Mouse (Mus musculus): ENCODE data around the gene Tbx6. TPM values are rescaled to one million over a fixed set of nuclear protein-coding genes. Genes with fewer than 3 reads are reported as not detected.
"Not testable (repeated sequence)": the region's sequence is repeated elsewhere in the genome, so short reads cannot be mapped to it uniquely, and the experiment has no call there.

The Tbx6 gene
- polyA plus RNA-seq, 1 experiment, result 2.2 TPM

DNA sequence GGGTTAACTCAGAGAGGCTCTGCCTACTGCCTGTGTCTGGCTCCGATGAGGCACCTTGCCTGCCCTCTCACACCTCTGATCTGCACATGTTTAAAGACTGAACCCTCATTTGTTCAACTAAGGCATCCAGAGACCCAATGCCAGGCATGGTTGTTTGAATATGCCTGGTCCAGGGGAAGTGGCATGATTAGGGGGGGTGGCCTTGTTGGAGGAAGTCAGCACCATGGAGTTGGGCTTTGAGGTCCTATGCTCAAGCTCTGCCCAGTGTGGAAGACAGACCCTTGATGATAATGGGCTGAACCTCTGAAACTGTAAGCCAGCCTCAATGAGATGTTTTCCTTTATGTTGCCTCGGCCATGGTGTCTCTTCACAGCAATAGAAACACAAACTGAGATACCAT is 7.9 kb upstream of the Tbx6 start:
- no peak overlapping the region for H3K27ac ChIP-seq (ENCODE audit: insufficient read depth, low read length)
- 78% methylated on average over 2 of the region's 2 CpGs for WGBS
- TF ChIP-seq CTCF (IDR thresholded peaks at IDR 0.05; ENCODE audit: borderline replicate concordance, insufficient read depth, low read depth, low read length), result no peak
- no peak for TF ChIP-seq POLR2A (IDR thresholded peaks at IDR 0.05; ENCODE audit: borderline replicate concordance, insufficient read depth, low read length)
- DNase-seq, result no peak
- H3K27me3 ChIP-seq (ENCODE audit: control insufficient read depth, insufficient read depth, low read length), result no peaks in the 10 kb centered on the region
- no peak overlapping the region for H3K4me3 ChIP-seq (replicated peaks; ENCODE audit: insufficient read depth, low read depth, low read length)
- peaks cover 17% of the 10 kb centered on the region for H3K4me1 ChIP-seq (ENCODE audit: control insufficient read depth, insufficient read depth, low read length)

GRCm38 (mm10) chr7:126774463-126774862 is 6.8 kb upstream of the Tbx6 start:
- Histone ChIP-seq H3K27me3 (ENCODE audit: control insufficient read depth, insufficient read depth, low read length) (no peaks in the 10 kb centered on the region), H3K4me3 (replicated peaks; ENCODE audit: insufficient read depth, low read depth, low read length) (no peak overlapping the region), H3K4me1 (ENCODE audit: control insufficient read depth, insufficient read depth, low read length) (peaks cover 17% of the 10 kb centered on the region), H3K27ac (ENCODE audit: insufficient read depth, low read length) (no peak overlapping the region)
- WGBS, result 83% methylated on average over 2 of the region's 2 CpGs
- no peak for TF ChIP-seq POLR2A (IDR thresholded peaks at IDR 0.05; ENCODE audit: borderline replicate concordance, insufficient read depth, low read length)
- TF ChIP-seq CTCF (IDR thresholded peaks at IDR 0.05; ENCODE audit: borderline replicate concordance, insufficient read depth, low read depth, low read length), result no peak
- no peak for DNase-seq

GRCm38 (mm10) chr7:126775185-126775977 is 5.9 kb upstream of the Tbx6 start:
- no peak for DNase-seq
- 0 out of 2 replicates have a peak overlapping the region, but pooled peaks have one; percentile 87 for H3K27ac ChIP-seq (ENCODE audit: insufficient read depth, low read length)
- H3K4me3 ChIP-seq (replicated peaks; ENCODE audit: insufficient read depth, low read depth, low read length), result peak overlapping the region; percentile 77
- TF ChIP-seq CTCF (IDR thresholded peaks at IDR 0.05; ENCODE audit: borderline replicate concordance, insufficient read depth, low read depth, low read length), result no peak; the same call in 1 of the 2 replicates
- 77% methylated on average over 10 of the region's 10 CpGs for WGBS
- H3K27me3 ChIP-seq (ENCODE audit: control insufficient read depth, insufficient read depth, low read length), result no peaks in the 10 kb centered on the region
- peaks cover 23% of the 10 kb centered on the region for H3K4me1 ChIP-seq (ENCODE audit: control insufficient read depth, insufficient read depth, low read length)

- Histone ChIP-seq H3K27ac (ENCODE audit: insufficient read depth, low read length) (peak overlapping the region; percentile 87; the same call in 1 of the 2 replicates), H3K27me3 (ENCODE audit: control insufficient read depth, insufficient read depth, low read length) (no peaks in the 10 kb centered on the region), H3K4me3 (replicated peaks; ENCODE audit: insufficient read depth, low read depth, low read length) (peak overlapping the region; percentile 77), H3K4me1 (ENCODE audit: control insufficient read depth, insufficient read depth, low read length) (peaks cover 24% of the 10 kb centered on the region)
- DNase-seq, result peak in 1 of 2 experiments; percentile 36
- WGBS, result 25% methylated on average over 3 of the region's 3 CpGs
- no peak for TF ChIP-seq CTCF (IDR thresholded peaks at IDR 0.05; ENCODE audit: borderline replicate concordance, insufficient read depth, low read depth, low read length)
- TF ChIP-seq POLR2A (IDR thresholded peaks at IDR 0.05; ENCODE audit: borderline replicate concordance, insufficient read depth, low read length), result no peak
Observed at GRCm38 (mm10) chr7:126775978-126776234, 5.4 kb upstream of the Tbx6 start.

GRCm38 (mm10) chr7:126776598-126777057 is 4.7 kb upstream of the Tbx6 start, which contains the start of gene Ypel3:
Gene Ypel3 (plus strand): TSS chr7:126776955.
- TF ChIP-seq POLR2A (IDR thresholded peaks at IDR 0.05; ENCODE audit: borderline replicate concordance, insufficient read depth, low read length) (peak; percentile 87), CTCF (IDR thresholded peaks at IDR 0.05; ENCODE audit: borderline replicate concordance, insufficient read depth, low read depth, low read length) (no peak)
- Histone ChIP-seq H3K4me1 (ENCODE audit: control insufficient read depth, insufficient read depth, low read length) (peaks cover 29% of the 10 kb centered on the region), H3K27me3 (ENCODE audit: control insufficient read depth, insufficient read depth, low read length) (no peaks in the 10 kb centered on the region), H3K27ac (ENCODE audit: insufficient read depth, low read length) (peak within 1 kb of the TSS; percentile 88), H3K4me3 (replicated peaks; ENCODE audit: insufficient read depth, low read depth, low read length) (peak within 1 kb of the TSS; percentile 96)
- DNase-seq, result peak; percentile 94 to 98
- under 1% methylated on average over 37 of the region's 37 CpGs for WGBS

GRCm38 (mm10) chr7:126777476-126777875 is 3.8 kb upstream of the Tbx6 start:
- WGBS, result 2% methylated on average over 10 of the region's 10 CpGs
- Histone ChIP-seq H3K4me3 (replicated peaks; ENCODE audit: insufficient read depth, low read depth, low read length) (peak overlapping the region; percentile 96), H3K27me3 (ENCODE audit: control insufficient read depth, insufficient read depth, low read length) (no peaks in the 10 kb centered on the region), H3K4me1 (ENCODE audit: control insufficient read depth, insufficient read depth, low read length) (peaks cover 29% of the 10 kb centered on the region), H3K27ac (ENCODE audit: insufficient read depth, low read length) (peak overlapping the region; percentile 88)
- TF ChIP-seq POLR2A (IDR thresholded peaks at IDR 0.05; ENCODE audit: borderline replicate concordance, insufficient read depth, low read length) (no peak), CTCF (IDR thresholded peaks at IDR 0.05; ENCODE audit: borderline replicate concordance, insufficient read depth, low read depth, low read length) (no peak)
- peak; percentile 56 to 63 for DNase-seq

- Histone ChIP-seq H3K4me1 (ENCODE audit: control insufficient read depth, insufficient read depth, low read length) (peaks cover 29% of the 10 kb centered on the region), H3K27me3 (ENCODE audit: control insufficient read depth, insufficient read depth, low read length) (no peaks in the 10 kb centered on the region), H3K4me3 (replicated peaks; ENCODE audit: insufficient read depth, low read depth, low read length) (peak overlapping the region; percentile 96), H3K27ac (ENCODE audit: insufficient read depth, low read length) (no peak overlapping the region)
- DNase-seq, result peak; percentile 36 to 44
- WGBS, result 24% methylated on average over 3 of the region's 3 CpGs
- TF ChIP-seq CTCF (IDR thresholded peaks at IDR 0.05; ENCODE audit: borderline replicate concordance, insufficient read depth, low read depth, low read length) (no peak), POLR2A (IDR thresholded peaks at IDR 0.05; ENCODE audit: borderline replicate concordance, insufficient read depth, low read length) (no peak)
Observed at GRCm38 (mm10) chr7:126778147-126778546, 3.1 kb upstream of the Tbx6 start.

DNA sequence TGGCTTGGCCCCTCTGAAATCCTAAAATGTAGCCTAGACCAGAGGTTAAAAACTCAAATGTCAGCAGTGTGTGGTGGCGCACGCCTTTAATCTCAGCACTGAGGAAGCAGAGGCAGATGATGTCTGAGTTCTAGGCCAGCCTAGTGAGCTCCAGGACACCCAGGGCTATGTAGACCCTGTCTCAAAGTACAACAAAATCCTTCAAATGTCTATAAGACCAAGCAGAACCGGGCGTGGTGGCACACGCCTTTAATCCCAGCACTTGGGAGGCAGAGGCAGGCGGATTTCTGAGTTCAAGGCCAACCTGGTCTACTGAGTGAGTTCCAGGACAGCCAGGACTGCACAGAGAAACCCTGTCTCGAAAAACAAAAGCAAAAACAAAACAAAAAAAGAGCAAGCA is 2.2 kb upstream of the Tbx6 start:
- DNase-seq; H3K4me3 ChIP-seq (replicated peaks; ENCODE audit: insufficient read depth, low read depth, low read length); H3K27me3 ChIP-seq (ENCODE audit: control insufficient read depth, insufficient read depth, low read length); H3K27ac ChIP-seq (ENCODE audit: insufficient read depth, low read length): not testable (repeated sequence)
- peaks cover 29% of the 10 kb centered on the region for H3K4me1 ChIP-seq (ENCODE audit: control insufficient read depth, insufficient read depth, low read length)
- 87% methylated on average over 7 of the region's 7 CpGs for WGBS
